Mouse (Mus musculus) forebrain, postnatal 0 days (tissue): Measurements from ENCODE around the gene Baiap2l1. TPM values are rescaled to one million over a fixed set of nuclear protein-coding genes. Genes with fewer than 3 reads are reported as not detected.
"Not testable (repeated sequence)": the region's sequence is repeated elsewhere in the genome, so short reads cannot be mapped to it uniquely, and the experiment has no call there.

Experiments used
- ATAC-seq: fragments of 200-750 bp; cut with Nextera tagmentation; 2 replicates; pipeline ENCODE4 v1.8.0; 2017; ENCODE audit warnings: mild to moderate bottlenecking, moderate library complexity
- DNase-seq: peaks from one replicate; pipeline ENCODE4 v3.0.0-alpha.2; 2015
- H3K27ac ChIP-seq: fragments of 300-500 bp; sonication (generic); 2 replicates; pipeline ENCODE4 v1.5.1; 2014; ENCODE audit warnings: low read depth, mild to moderate bottlenecking, antibody characterized with exemption, low read length, moderate library complexity, mixed read lengths
- H3K27me3 ChIP-seq: fragments of 300-500 bp; sonication (generic); 2 replicates; pipeline ENCODE4 v1.6.1; 2014; ENCODE audit warnings: mild to moderate bottlenecking, low read length, mixed read lengths; ENCODE audit not compliant: insufficient read depth
- H3K36me3 ChIP-seq: fragments of 300-500 bp; sonication (generic); 2 replicates; pipeline ENCODE4 v1.6.1; 2014; ENCODE audit warnings: mild to moderate bottlenecking, moderate library complexity; ENCODE audit not compliant: insufficient read depth
- H3K4me1 ChIP-seq: fragments of 300-500 bp; sonication (generic); 2 replicates; pipeline ENCODE4 v1.6.1; 2014; ENCODE audit warnings: antibody characterized with exemption; ENCODE audit not compliant: insufficient read depth
- H3K4me2 ChIP-seq: fragments of 300-500 bp; sonication (generic); 2 replicates; pipeline ENCODE4 v1.6.1; 2014; ENCODE audit warnings: low read depth, mild to moderate bottlenecking, moderate library complexity
- H3K4me3 ChIP-seq: fragments of 300-500 bp; sonication (generic); 2 replicates; pipeline ENCODE4 v1.5.1; 2014; ENCODE audit warnings: low read depth, low read length, mixed read lengths
- H3K9ac ChIP-seq: fragments of 300-500 bp; sonication (generic); 2 replicates; pipeline ENCODE4 v1.6.1; 2014; ENCODE audit warnings: mild to moderate bottlenecking
- H3K9me3 ChIP-seq: fragments of 300-500 bp; sonication (generic); 2 replicates; pipeline ENCODE4 v1.6.1; 2016; ENCODE audit warnings: low read length
- CTCF ChIP-seq: sonication (generic); IDR thresholded peaks from 2 replicates; pipeline ENCODE4 v1.5.1; 2016; ENCODE audit warnings: antibody characterized with exemption, control low read depth, low read depth
- WGBS: fragments of 180-500 bp; shearing (Covaris S2); extraction: QIAGEN DNeasy Blood & Tissue Kit; methylation state at CpG from one replicate; pipeline ENCODE4 v1.1.7; 2014; 5-methylcytosine and 5-hydroxymethylcytosine counted together
- polyA plus RNA-seq: library from polyadenylated mRNA; unstranded; fragments of >200 nt; fragmentation: Nextera tagmentation; extraction: Ambion mirVana; gene quantifications from 2 replicates; pipeline ENCODE4 v1.2.1, GENCODE M21; 2015
- total RNA-seq: library from RNA; depleted of rRNA; stranded (reverse); fragments of >200 nt; gene quantifications from 2 replicates; pipeline ENCODE4 v1.2.3, GENCODE M21; 2014

Baiap2l1 gene
- total and polyA plus RNA-seq, 2 experiments from 2014 or later = 0.10 to 0.93 TPM

- H3K27me3 ChIP-seq = no peaks in the 10 kb centered on the region
- ATAC-seq = no peak
- no peak overlapping the region for H3K4me3 ChIP-seq
- H3K9me3 ChIP-seq = no peaks in the 10 kb centered on the region
- peak; percentile 43 for TF ChIP-seq CTCF
- H3K36me3 ChIP-seq = no peaks in the 10 kb centered on the region
- no peak overlapping the region for H3K4me2 ChIP-seq
- DNase-seq = no peak
- 93% methylated on average over 3 of the region's 3 CpGs for WGBS
- no peaks in the 10 kb centered on the region for H3K4me1 ChIP-seq
- H3K27ac ChIP-seq = no peak overlapping the region
- no peak overlapping the region for H3K9ac ChIP-seq
Observed at GRCm38 (mm10) chr5:144381782-144382181, 23.9 kb upstream of the Baiap2l1 start.

- Histone ChIP-seq H3K4me2 (no peak overlapping the region), H3K4me1 (no peaks in the 10 kb centered on the region), H3K4me3 (no peak overlapping the region), H3K36me3 (no peaks in the 10 kb centered on the region), H3K27ac (no peak overlapping the region), H3K9ac (no peak overlapping the region), H3K27me3 (no peaks in the 10 kb centered on the region), H3K9me3 (no peaks in the 10 kb centered on the region)
- WGBS = 90% methylated on average over 7 of the region's 7 CpGs
- ATAC-seq = no peak
- no peak for TF ChIP-seq CTCF
- no peak for DNase-seq
Observed at GRCm38 (mm10) chr5:144380689-144381088, 22.8 kb upstream of the Baiap2l1 start.

GRCm38 (mm10) chr5:144379431-144379830, 21.5 kb upstream of the Baiap2l1 start:
- H3K9me3 ChIP-seq = no peaks in the 10 kb centered on the region
- no peaks in the 10 kb centered on the region for H3K4me1 ChIP-seq
- DNase-seq (no peak), ATAC-seq (no peak)
- no peaks in the 10 kb centered on the region for H3K27me3 ChIP-seq
- no peak overlapping the region for H3K9ac ChIP-seq
- no peak overlapping the region for H3K4me2 ChIP-seq
- no peaks in the 10 kb centered on the region for H3K36me3 ChIP-seq
- TF ChIP-seq CTCF = no peak
- WGBS = 95% methylated on average over 4 of the region's 4 CpGs
- no peak overlapping the region for H3K4me3 ChIP-seq
- no peak overlapping the region for H3K27ac ChIP-seq

- DNase-seq = no peak
- Histone ChIP-seq H3K4me2 (no peak overlapping the region), H3K27ac (no peak overlapping the region), H3K4me1 (no peaks in the 10 kb centered on the region), H3K36me3 (no peaks in the 10 kb centered on the region), H3K9me3 (no peaks in the 10 kb centered on the region), H3K27me3 (no peaks in the 10 kb centered on the region), H3K4me3 (no peak overlapping the region), H3K9ac (no peak overlapping the region)
- WGBS = 78% methylated on average over 2 of the region's 2 CpGs
- ATAC-seq = no peak
- no peak for TF ChIP-seq CTCF
Observed at GRCm38 (mm10) chr5:144372885-144373284, 15.0 kb upstream of the Baiap2l1 start.

- no peak overlapping the region for H3K4me3 ChIP-seq
- H3K36me3 ChIP-seq = no peaks in the 10 kb centered on the region
- H3K27ac ChIP-seq = no peak overlapping the region
- no peaks in the 10 kb centered on the region for H3K4me1 ChIP-seq
- no peak for ATAC-seq
- WGBS = 73% methylated on average over 2 of the region's 2 CpGs
- H3K4me2 ChIP-seq = no peak overlapping the region
- H3K9me3 ChIP-seq = no peaks in the 10 kb centered on the region
- no peaks in the 10 kb centered on the region for H3K27me3 ChIP-seq
- TF ChIP-seq CTCF = no peak
- no peak for DNase-seq
- H3K9ac ChIP-seq = no peak overlapping the region
Observed at GRCm38 (mm10) chr5:144372177-144372576, 14.3 kb upstream of the Baiap2l1 start.

GRCm38 (mm10) chr5:144370986-144371385, 13.1 kb upstream of the Baiap2l1 start:
- WGBS = 11% methylated on average over 6 of the region's 6 CpGs
- H3K9ac ChIP-seq = no peak overlapping the region
- DNase-seq (no peak), ATAC-seq (no peak)
- no peaks in the 10 kb centered on the region for H3K36me3 ChIP-seq
- H3K4me3 ChIP-seq = no peak overlapping the region
- H3K27ac ChIP-seq = no peak overlapping the region
- no peak overlapping the region for H3K4me2 ChIP-seq
- no peaks in the 10 kb centered on the region for H3K27me3 ChIP-seq
- no peaks in the 10 kb centered on the region for H3K9me3 ChIP-seq
- TF ChIP-seq CTCF = no peak
- no peaks in the 10 kb centered on the region for H3K4me1 ChIP-seq

- H3K9ac ChIP-seq = no peak overlapping the region
- no peak overlapping the region for H3K4me3 ChIP-seq
- TF ChIP-seq CTCF = no peak
- WGBS = 84% methylated on average over 9 of the region's 9 CpGs
- H3K4me1 ChIP-seq = no peaks in the 10 kb centered on the region
- no peak for ATAC-seq
- no peaks in the 10 kb centered on the region for H3K27me3 ChIP-seq
- H3K36me3 ChIP-seq = no peaks in the 10 kb centered on the region
- H3K4me2 ChIP-seq = no peak overlapping the region
- no peaks in the 10 kb centered on the region for H3K9me3 ChIP-seq
- no peak for DNase-seq
- no peak overlapping the region for H3K27ac ChIP-seq
Observed at GRCm38 (mm10) chr5:144368661-144369205, 10.8 kb upstream of the Baiap2l1 start.

- H3K27ac ChIP-seq, H3K4me1 ChIP-seq, H3K36me3 ChIP-seq, H3K4me2 ChIP-seq, H3K9ac ChIP-seq, H3K4me3 ChIP-seq, H3K9me3 ChIP-seq, DNase-seq, ATAC-seq, H3K27me3 ChIP-seq: not testable (repeated sequence)
- WGBS = 73% methylated on average over 6 of the region's 6 CpGs
Observed at GRCm38 (mm10) chr5:144366551-144366950, 8.6 kb upstream of the Baiap2l1 start.
